Mouse (Mus musculus) retina, adult 2 months (tissue): ENCODE measurements around the gene Tub.

Experiments used
- DNase-seq: peaks from one replicate; pipeline ENCODE4 v3.0.0-alpha.2; 2012; ENCODE audit warnings: low read depth, low spot score

Gene Tub

GRCm38 (mm10) chr7:109029961-109030465 is 79.9 kb downstream of the Tub start:
- DNase-seq: no peak

- no peak for DNase-seq
These were observed 81.2 kb downstream of the Tub start for GRCm38 (mm10) chr7:109031331-109031730.

- DNase-seq: no peak
These were observed 81.9 kb downstream of the Tub start for GRCm38 (mm10) chr7:109032054-109032453.

- DNase-seq: no peak
These were observed 88.1 kb downstream of the Tub start for GRCm38 (mm10) chr7:109038121-109038735.

- DNase-seq: no peak
These were observed 88.8 kb downstream of the Tub start for GRCm38 (mm10) chr7:109038987-109039386.

GRCm38 (mm10) chr7:109039445-109039844 is 89.3 kb downstream of the Tub start:
- DNase-seq: no peak

GRCm38 (mm10) chr7:109045876-109046275 is 95.7 kb downstream of the Tub start:
- no peak for DNase-seq

- DNase-seq: no peak
These were observed 100.7 kb downstream of the Tub start for GRCm38 (mm10) chr7:109050831-109051230.

GRCm38 (mm10) chr7:109059536-109059935 is 109.4 kb downstream of the Tub start:
- no peak for DNase-seq

- DNase-seq: no peak
These were observed 119.5 kb downstream of the Tub start for GRCm38 (mm10) chr7:109069641-109070040.

GRCm38 (mm10) chr7:109072326-109072725 is 122.2 kb downstream of the Tub start:
- no peak for DNase-seq

- DNase-seq: no peak
These were observed 132.4 kb downstream of the Tub start for GRCm38 (mm10) chr7:109082269-109083112.

GRCm38 (mm10) chr7:109083113-109083812 is 133.1 kb downstream of the Tub start, which contains the start of gene Ric3:
Gene Ric3, minus strand, starts transcription at chr7:109083331.
- DNase-seq: peak; percentile 63

- no peak for DNase-seq
These were observed 133.7 kb downstream of the Tub start for GRCm38 (mm10) chr7:109083813-109084184.
